Mouse (Mus musculus) neutrophil, adult 59 days (primary cell): Measurements from ENCODE around the gene Nfkbib. TPM values are rescaled to one million over a fixed set of nuclear protein-coding genes. Genes with fewer than 3 reads are reported as not detected.

Experiments used
- total RNA-seq, 2 experiments: library from RNA; stranded (reverse); gene quantifications; 1 replicate in 1 of 2; 2 replicates in 1 of 2; pipeline ENCODE4 v1.2.4; 2023

Nfkbib gene
- 10 to 100 TPM; 39.1 to 41.4 TPM for total RNA-seq

GRCm38 (mm10) chr7:28767462-28767965 lies at the start of gene Nfkbib:
Gene Nfkbib, minus strand, starts transcription at chr7:28767512.

GRCm38 (mm10) chr7:28808221-28808941 lies 41.1 kb upstream of the Nfkbib start, which contains the start of gene Hnrnpl:
Gene Hnrnpl, plus strand, starts transcription at chr7:28808541.

GRCm38 (mm10) chr7:28788307-28789195 lies 21.2 kb upstream of the Nfkbib start, which contains the start of gene Rinl:
Gene Rinl, plus strand, starts transcription at chr7:28788969.

GRCm38 (mm10) chr7:28766173-28766879 lies 986 bp downstream of the Nfkbib start, which contains the start of gene Sirt2:
Gene Sirt2, plus strand, starts transcription at chr7:28766735.

GRCm38 (mm10) chr7:28756079-28756478 lies 11.2 kb downstream of the Nfkbib start, which contains the start of gene Ccer2:
Gene Ccer2, plus strand, starts transcription at chr7:28756174.

GRCm38 (mm10) chr7:28741709-28742438 lies 25.4 kb downstream of the Nfkbib start, which contains the start of the genes Mrps12 and Sars2:
Gene Mrps12, minus strand, starts transcription at chr7:28741820.
Gene Sars2, plus strand, starts transcription at chr7:28741992.

GRCm38 (mm10) chr7:28716590-28717281 lies 50.6 kb downstream of the Nfkbib start, which contains the start of gene Fbxo17:
Gene Fbxo17, plus strand, starts transcription at chr7:28716804.

Other genes with a start within 250 kb of the Nfkbib start
- not detected for gene Ifnl3, start 244.7 kb downstream of the Nfkbib start, total RNA-seq
- gene Sycn, start 226.6 kb downstream of the Nfkbib start, total RNA-seq = not detected
- gene Nccrp1, start 220.3 kb downstream of the Nfkbib start, total RNA-seq = under 1 TPM in 1 of 2 experiments, not detected in 1; 0.90 TPM
- gene Samd4b, start 169.4 kb downstream of the Nfkbib start, total RNA-seq = 10 to 100 TPM; 45.3 to 48.4 TPM
- 10 to 100 TPM in 1 of 2 experiments, 1 to 10 TPM in 1; 9.5 to 12.7 TPM for gene Pak4, start 169.3 kb downstream of the Nfkbib start, total RNA-seq
- not detected for gene Acp7, start 136.2 kb downstream of the Nfkbib start, total RNA-seq
- 1 to 10 TPM in 1 of 2 experiments, under 1 TPM in 1; 0.37 to 1.1 TPM for gene Fbxo27, start 74.7 kb downstream of the Nfkbib start, total RNA-seq
- gene Fbxo17, start 50.7 kb downstream of the Nfkbib start, total RNA-seq = 1 to 10 TPM; 2.3 to 3.5 TPM
- gene Mrps12, start 25.7 kb downstream of the Nfkbib start, total RNA-seq = 10 to 100 TPM; 18.3 to 19.9 TPM
- gene Sars2, start 25.5 kb downstream of the Nfkbib start, total RNA-seq = 1 to 10 TPM; 8.3 to 9.0 TPM
- gene Ccer2, start 11.3 kb downstream of the Nfkbib start, total RNA-seq = not detected
- gene Sirt2, start 777 bp downstream of the Nfkbib start, total RNA-seq = 10 to 100 TPM; 63.2 to 65.6 TPM
- gene Rinl, start 21.5 kb upstream of the Nfkbib start, total RNA-seq = 100 to 1,000 TPM in 1 of 2 experiments, 10 to 100 TPM in 1; 91.3 to 113 TPM
- gene Hnrnpl, start 41.0 kb upstream of the Nfkbib start, total RNA-seq = 100 to 1,000 TPM; 409 to 451 TPM
- 100 to 1,000 TPM; 101 to 105 TPM for gene Ech1, start 57.7 kb upstream of the Nfkbib start, total RNA-seq
- gene Lgals4, start 66.3 kb upstream of the Nfkbib start, total RNA-seq = 10 to 100 TPM; 16.5 to 19.9 TPM
- gene Lgals7, start 96.3 kb upstream of the Nfkbib start, total RNA-seq = not detected
- gene Capn12, start 113.9 kb upstream of the Nfkbib start, total RNA-seq = not detected
- gene Actn4, start 194.8 kb upstream of the Nfkbib start, total RNA-seq = 100 to 1,000 TPM; 113 to 116 TPM
- 100 to 1,000 TPM; 178 to 190 TPM for gene Eif3k, start 214.4 kb upstream of the Nfkbib start, total RNA-seq
- gene Map4k1, start 214.5 kb upstream of the Nfkbib start, total RNA-seq = 10 to 100 TPM; 33.6 to 51.4 TPM